Mouse (Mus musculus): Measurements from ENCODE around the gene Olfr437.
"Not testable (repeated sequence)": the region's sequence is repeated elsewhere in the genome, so short reads cannot be mapped to it uniquely, and the experiment has no call there.

Gene Olfr437

DNA sequence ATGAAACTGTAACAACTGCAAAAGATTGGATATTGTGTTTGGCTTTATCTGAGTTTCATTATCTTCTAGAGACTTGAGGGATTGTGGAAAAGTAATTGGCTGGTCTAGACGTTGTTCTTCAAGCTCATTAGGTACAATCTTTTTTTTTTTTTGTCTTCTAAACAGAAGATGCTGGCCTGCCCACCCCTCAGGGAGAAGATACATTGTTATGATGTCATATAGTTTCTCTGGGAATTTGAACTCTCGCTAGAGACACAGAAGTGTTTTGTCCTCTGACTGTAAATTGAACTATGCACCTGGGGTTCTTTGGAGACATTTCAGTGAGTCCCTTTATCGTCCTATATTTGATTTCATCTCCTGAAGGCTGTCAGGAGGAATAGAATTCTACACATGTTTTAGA, at the start of gene Olfr437:
Gene Olfr437 (plus strand): TSS at position 301 of the 400 bp plus-strand sequence.
- DNase-seq: no peak

GRCm38 (mm10) chr6:43146267-43146666, 16.8 kb upstream of the Olfr437 start, which contains the start of gene Olfr237-ps1:
Olfr237-ps1 (plus strand) TSS chr6:43146567.
- not testable (repeated sequence) for DNase-seq

- DNase-seq: no peak
Measured at GRCm38 (mm10) chr6:43159502-43159901, 3.6 kb upstream of the Olfr437 start.

GRCm38 (mm10) chr6:43167246-43167645, 4.2 kb downstream of the Olfr437 start:
- no peak for DNase-seq

DNA sequence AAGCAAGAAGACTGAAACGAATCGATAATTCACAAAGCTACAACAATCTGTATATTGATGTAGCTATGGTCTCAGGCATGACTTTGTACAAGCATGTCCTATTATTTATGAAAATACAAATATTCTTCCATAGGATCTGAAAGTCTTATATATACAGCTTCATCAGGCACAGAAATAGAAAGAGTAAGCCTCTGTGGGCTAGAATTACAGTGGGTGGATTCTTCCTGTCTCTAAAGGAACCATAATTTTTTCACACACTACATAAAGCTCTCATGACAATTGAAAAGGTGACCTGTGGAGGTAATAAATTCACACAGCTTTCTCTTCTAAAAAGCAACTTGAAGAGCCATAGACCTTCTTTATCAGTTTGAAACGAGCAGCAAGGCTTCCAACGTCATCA, 8.8 kb downstream of the Olfr437 start, which contains the start of gene Olfr13:
Gene Olfr13 (plus strand): TSS at position 301 of the 400 bp plus-strand sequence.
- no peak for DNase-seq

- no peak for DNase-seq
Measured at GRCm38 (mm10) chr6:43178129-43178528, 15.0 kb downstream of the Olfr437 start.

GRCm38 (mm10) chr6:43178584-43179501, 15.8 kb downstream of the Olfr437 start:
- DNase-seq: no peak

- DNase-seq: no peak
Measured at GRCm38 (mm10) chr6:43190986-43191385, 27.9 kb downstream of the Olfr437 start.

DNA sequence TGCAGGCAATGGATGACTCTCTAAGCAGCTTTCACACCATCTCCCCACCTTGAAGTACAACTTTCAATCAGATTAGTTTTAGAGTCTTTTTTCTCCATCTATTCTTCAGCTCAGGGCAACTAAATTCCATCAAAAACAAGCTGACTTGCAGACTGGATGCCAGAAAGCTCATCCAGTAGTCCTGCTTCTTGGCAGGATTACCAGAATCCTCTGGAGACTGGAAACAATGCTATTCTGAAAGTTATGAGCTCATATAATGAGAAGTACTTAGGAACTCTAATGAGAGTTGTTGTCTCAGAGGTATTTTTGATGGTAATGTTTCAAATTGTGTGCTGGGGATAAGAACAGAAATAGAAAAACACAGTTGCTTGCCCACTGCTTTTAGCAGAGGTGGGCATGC, 33.7 kb downstream of the Olfr437 start, which contains the start of gene Olfr435:
Gene Olfr435 (plus strand): TSS at position 366 of the 400 bp plus-strand sequence.
- DNase-seq: no peak

DNA sequence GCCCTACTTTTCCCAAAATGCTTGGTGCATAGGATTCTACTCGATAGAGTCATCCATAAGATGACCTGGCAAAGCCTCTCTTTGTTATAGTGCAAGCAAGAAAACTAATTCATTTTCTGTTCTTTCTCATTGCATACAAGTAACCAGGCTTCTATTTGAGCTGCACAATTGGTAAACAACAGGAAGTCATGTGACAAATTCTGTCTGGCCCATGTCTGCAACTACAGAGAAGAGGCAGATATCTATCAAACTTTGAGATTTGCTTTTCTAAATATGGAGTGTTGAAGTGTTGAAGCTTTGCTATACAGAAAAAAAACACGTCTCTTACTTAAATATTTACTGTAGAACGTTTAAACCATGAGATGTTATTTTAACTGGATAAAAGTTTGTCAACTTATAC, 35.0 kb downstream of the Olfr437 start:
- DNase-seq: no peak

DNA sequence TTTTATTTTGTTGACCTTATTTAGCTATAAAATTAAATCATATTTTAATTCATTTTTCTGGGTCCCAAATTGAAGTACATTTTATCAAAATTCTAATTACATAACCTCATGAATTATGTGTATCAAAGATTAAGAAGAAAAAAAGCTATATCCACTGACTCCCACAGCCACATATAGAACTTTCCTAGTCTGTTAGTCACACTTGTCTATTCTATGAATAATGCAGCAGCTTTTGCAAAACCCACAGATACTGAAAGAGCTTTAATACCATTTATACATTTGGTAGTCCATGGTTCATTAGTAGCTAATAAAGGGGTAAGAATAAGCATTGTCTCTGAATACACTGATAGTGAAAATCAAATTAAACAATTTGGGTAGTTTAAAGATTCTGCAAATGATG, 39.7 kb downstream of the Olfr437 start:
- DNase-seq: no peak

DNA sequence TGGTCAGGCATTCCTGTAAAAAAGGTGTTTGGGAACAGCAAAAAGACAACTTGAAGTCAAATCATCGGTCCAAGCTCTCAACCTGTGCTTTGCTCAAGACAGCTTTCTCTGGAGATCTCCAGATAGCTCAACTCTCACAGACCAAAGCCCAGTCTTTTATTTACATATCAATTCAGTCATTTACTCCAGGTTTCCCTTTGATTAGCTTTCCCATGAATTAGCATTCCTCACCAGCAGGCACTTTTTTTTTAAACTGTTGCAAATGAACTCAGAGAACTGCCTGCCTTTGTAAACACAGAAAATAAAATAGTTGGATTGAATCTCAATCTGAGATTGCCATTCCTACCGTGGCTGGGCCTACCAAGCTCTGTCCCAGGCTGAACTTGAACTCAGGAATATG, 42.3 kb downstream of the Olfr437 start:
- DNase-seq: no peak

DNA sequence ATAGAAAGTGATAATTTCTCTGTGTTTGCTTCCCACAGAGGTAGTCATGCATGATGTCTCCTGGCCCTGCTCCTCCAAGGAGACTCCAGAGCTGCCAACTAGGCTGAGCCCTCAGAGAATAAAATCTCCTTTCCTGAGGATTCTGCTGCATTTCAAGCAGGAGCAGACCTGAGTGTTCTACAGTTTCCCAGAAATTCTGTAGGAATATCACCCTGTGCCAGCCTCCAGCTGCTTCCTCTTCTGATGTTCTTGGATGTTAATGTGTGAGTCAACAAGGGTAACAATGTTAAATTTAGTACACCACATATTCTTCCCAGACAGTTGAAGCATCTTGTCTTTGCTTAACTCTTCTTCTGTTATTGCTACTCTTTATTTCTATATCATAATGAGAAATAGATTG, 49.8 kb downstream of the Olfr437 start, which contains the start of gene Olfr434:
Gene Olfr434 (plus strand): TSS at position 149 of the 400 bp plus-strand sequence.
- DNase-seq: not testable (repeated sequence)
